ENCODE assay signal across 8 mouse cellular contexts in genomic region chr17:27656011-27656399, GRCm38 (mm10). TPM values are rescaled to one million over a fixed set of nuclear protein-coding genes. Genes with fewer than 3 reads are reported as not detected.
A peak's percentile ranks its signal among the peaks of the same experiment; 100 is the strongest.
DNase-seq lines count a peak whose midpoint lies in the region; ATAC-seq and TF ChIP-seq lines count a peak whose summit lies in the region.

No protein-coding gene starts in this region.

- no peak overlapping the region for H3K9ac ChIP-seq in kidney, postnatal 0 days (ENCODE audit: low read depth, low read length)
- peak overlapping the region; percentile 78 for H3K9ac ChIP-seq in hindbrain, embryonic 13.5 days
- H3K9ac ChIP-seq in limb, embryonic 12.5 days (replicated peaks), result peak overlapping the region; percentile 56

- no peak for ATAC-seq in kidney, postnatal 0 days (replicated peaks; ENCODE audit: low FRiP score, low read depth)
- ATAC-seq in common myeloid progenitor, adult 5-6 weeks (replicated peaks; ENCODE audit: low read depth, poor library complexity, severe bottlenecking), result peak; percentile 13; the same call in 1 of the 2 replicates
- ATAC-seq in hindbrain, embryonic 13.5 days (ENCODE audit: low FRiP score), result peak; percentile 40
- no peak for ATAC-seq in limb, embryonic 12.5 days (ENCODE audit: insufficient number of reproducible peaks, insufficient read depth, low FRiP score, low TSS enrichment, low read depth)

- H3K27ac ChIP-seq in kidney, postnatal 0 days, result no peak overlapping the region
- H3K27ac ChIP-seq in hindbrain, embryonic 13.5 days, result peak overlapping the region; percentile 80; the same call in 1 of the 2 replicates
- no peak overlapping the region for H3K27ac ChIP-seq in limb, embryonic 12.5 days

- H3K9me3 ChIP-seq in kidney, postnatal 0 days (replicated peaks; ENCODE audit: low read length), result no peaks in the 10 kb centered on the region
- no peaks in the 10 kb centered on the region for H3K9me3 ChIP-seq in hindbrain, embryonic 13.5 days
- H3K9me3 ChIP-seq in limb, embryonic 12.5 days, result peaks cover 2% of the 10 kb centered on the region; the same call in 1 of the 2 replicates

- no peaks in the 10 kb centered on the region for H3K36me3 ChIP-seq in kidney, postnatal 0 days (ENCODE audit: insufficient read depth, low read length)
- H3K36me3 ChIP-seq in hindbrain, embryonic 13.5 days, result no peaks in the 10 kb centered on the region
- H3K36me3 ChIP-seq in limb, embryonic 12.5 days, result no peaks in the 10 kb centered on the region

- peaks cover 21% of the 10 kb centered on the region; the same call in 1 of the 2 replicates for H3K27me3 ChIP-seq in kidney, postnatal 0 days (ENCODE audit: insufficient read depth, low read length)
- peaks cover 21% of the 10 kb centered on the region for H3K27me3 ChIP-seq in hindbrain, embryonic 13.5 days
- peaks cover 35% of the 10 kb centered on the region for H3K27me3 ChIP-seq in limb, embryonic 12.5 days

- WGBS in kidney, postnatal 0 days, result 3% methylated on average over 14 of the region's 14 CpGs
- 4% methylated on average over 13 of the region's 14 CpGs for WGBS in hindbrain, embryonic 13.5 days
- WGBS in limb, embryonic 12.5 days, result under 1% methylated on average over 14 of the region's 14 CpGs

- H3K4me3 ChIP-seq in kidney, postnatal 0 days (replicated peaks; ENCODE audit: low read depth, low read length), result peak overlapping the region; percentile 45
- peak overlapping the region; percentile 64 for H3K4me3 ChIP-seq in hindbrain, embryonic 13.5 days
- peak overlapping the region; percentile 58 for H3K4me3 ChIP-seq in limb, embryonic 12.5 days (replicated peaks)

- TF ChIP-seq CTCF in kidney, postnatal 0 days (IDR thresholded peaks at IDR 0.05; ENCODE audit: low read depth), result no peak

- no peak for DNase-seq in kidney, postnatal 0 days (ENCODE audit: low spot score)
- DNase-seq in kidney, postnatal 10 days, result no peak
- peak; percentile 86 for DNase-seq in right cerebral cortex, adult 18-20 months
- DNase-seq in MN1 (ENCODE audit: low spot score), result no peak
- DNase-seq in adrenal gland, postnatal 14 days, result no peak

- peak overlapping the region; percentile 70 for H3K4me2 ChIP-seq in kidney, postnatal 0 days (ENCODE audit: low read length)
- H3K4me2 ChIP-seq in hindbrain, embryonic 13.5 days, result peak overlapping the region; percentile 76
- peak overlapping the region; percentile 99 for H3K4me2 ChIP-seq in limb, embryonic 12.5 days

- H3K4me1 ChIP-seq in kidney, postnatal 0 days (replicated peaks; ENCODE audit: insufficient read depth, low read length), result 0 out of 2 replicates have a peak, but pooled peaks cover 2% of the 10 kb centered on the region
- peaks cover 30% of the 10 kb centered on the region for H3K4me1 ChIP-seq in hindbrain, embryonic 13.5 days (replicated peaks)
- H3K4me1 ChIP-seq in limb, embryonic 12.5 days (replicated peaks), result peaks cover 17% of the 10 kb centered on the region

RNA-seq across cellular contexts. Expression of gene Pacsin1, which starts 0.7 kb away (rescaled TPM):
- polyA plus RNA-seq in kidney, postnatal 0 days (2015; fragmentation: Nextera tagmentation; extraction: Ambion mirVana), result 1.6 and 1.7 TPM in 2 replicates
- not detected in 2 replicates for total RNA-seq in common myeloid progenitor, adult 5-6 weeks (2017)
- polyA plus RNA-seq in hindbrain, embryonic 13.5 days (2015; fragmentation: Nextera tagmentation; extraction: Ambion mirVana), result 27.9 and 31.0 TPM in 2 replicates
- 4.3 and 5.0 TPM in 2 replicates for polyA plus RNA-seq in limb, embryonic 12.5 days (2016; fragmentation: Nextera tagmentation; extraction: Ambion mirVana)
- 4.5 and 6.0 TPM in 2 replicates for total RNA-seq in adrenal gland, postnatal 14 days (2021)

RNA-seq across cellular contexts. Expression of gene Rps10, which starts 19.5 kb away (rescaled TPM):
- 1,042 and 1,140 TPM in 2 replicates for polyA plus RNA-seq in kidney, postnatal 0 days (2015; fragmentation: Nextera tagmentation; extraction: Ambion mirVana)
- 2,180 and 2,411 TPM in 2 replicates for total RNA-seq in common myeloid progenitor, adult 5-6 weeks (2017)
- 565 and 583 TPM in 2 replicates for polyA plus RNA-seq in hindbrain, embryonic 13.5 days (2015; fragmentation: Nextera tagmentation; extraction: Ambion mirVana)
- 963 and 987 TPM in 2 replicates for polyA plus RNA-seq in limb, embryonic 12.5 days (2016; fragmentation: Nextera tagmentation; extraction: Ambion mirVana)
- total RNA-seq in adrenal gland, postnatal 14 days (2021), result 864 and 1,045 TPM in 2 replicates

RNA-seq across cellular contexts. Expression of gene RPS10-NUDT3, which starts 21.0 kb away (rescaled TPM):
- polyA plus RNA-seq in kidney, postnatal 0 days (2015; fragmentation: Nextera tagmentation; extraction: Ambion mirVana), result not detected in 2 replicates
- total RNA-seq in common myeloid progenitor, adult 5-6 weeks (2017), result not detected in 2 replicates
- not detected in 2 replicates for polyA plus RNA-seq in hindbrain, embryonic 13.5 days (2015; fragmentation: Nextera tagmentation; extraction: Ambion mirVana)
- not detected in 2 replicates for polyA plus RNA-seq in limb, embryonic 12.5 days (2016; fragmentation: Nextera tagmentation; extraction: Ambion mirVana)
- not detected in 2 replicates for total RNA-seq in adrenal gland, postnatal 14 days (2021)

RNA-seq across cellular contexts. Expression of gene Nudt3, which starts 32.7 kb away (rescaled TPM):
- 69.5 and 70.2 TPM in 2 replicates for polyA plus RNA-seq in kidney, postnatal 0 days (2015; fragmentation: Nextera tagmentation; extraction: Ambion mirVana)
- total RNA-seq in common myeloid progenitor, adult 5-6 weeks (2017), result 113 TPM in 2 replicates
- polyA plus RNA-seq in hindbrain, embryonic 13.5 days (2015; fragmentation: Nextera tagmentation; extraction: Ambion mirVana), result 225 and 235 TPM in 2 replicates
- 120 and 126 TPM in 2 replicates for polyA plus RNA-seq in limb, embryonic 12.5 days (2016; fragmentation: Nextera tagmentation; extraction: Ambion mirVana)
- total RNA-seq in adrenal gland, postnatal 14 days (2021), result 162 and 173 TPM in 2 replicates

Comparison
In these comparisons a context has a peak if more than half of its experiments do, and no peak if none do; other contexts are left out.
1. ATAC-seq: peak in common myeloid progenitor, adult 5-6 weeks (single experiment) and hindbrain, embryonic 13.5 days (single experiment); none in kidney, postnatal 0 days (single experiment) and limb, embryonic 12.5 days (single experiment).
2. Peak in every context shown above with its lines, with median percentiles within 50 percentile points of each other: H3K4me2 ChIP-seq and H3K4me3 ChIP-seq.